Mouse (Mus musculus) liver, postnatal 0 days (tissue): ENCODE results near the gene Tfrc. TPM values are rescaled to one million over a fixed set of nuclear protein-coding genes. Genes with fewer than 3 reads are reported as not detected.
A peak's percentile ranks its signal among the peaks of the same experiment; 100 is the strongest.

Experiments used
- ATAC-seq: fragments of 200-750 bp; cut with Nextera tagmentation; 2 replicates; pipeline ENCODE4 v1.8.0; 2017; ENCODE audit warnings: mild to moderate bottlenecking, moderate library complexity
- DNase-seq: peaks from one replicate; pipeline ENCODE4 v3.0.0-alpha.2; 2016
- H3K27ac ChIP-seq: fragments of 300-500 bp; sonication (generic); 2 replicates; pipeline ENCODE4 v1.5.1; 2014; ENCODE audit warnings: antibody characterized with exemption, moderate library complexity, mild to moderate bottlenecking, low read depth
- H3K27me3 ChIP-seq: fragments of 300-500 bp; sonication (generic); 2 replicates; pipeline ENCODE4 v1.6.1; 2014; ENCODE audit warnings: low read length, control low read depth, mixed read lengths; ENCODE audit not compliant: insufficient read depth
- H3K36me3 ChIP-seq: fragments of 300-500 bp; sonication (generic); replicated peaks from 2 replicates; pipeline ENCODE4 v1.6.1; 2014; ENCODE audit warnings: mild to moderate bottlenecking, control low read depth, low read length, moderate library complexity, mixed read lengths; ENCODE audit not compliant: insufficient read depth
- H3K4me1 ChIP-seq: fragments of 300-500 bp; sonication (generic); 2 replicates; pipeline ENCODE4 v1.6.1; 2014; ENCODE audit warnings: antibody characterized with exemption, mild to moderate bottlenecking, control low read depth; ENCODE audit not compliant: insufficient read depth
- H3K4me2 ChIP-seq: fragments of 300-500 bp; sonication (generic); 2 replicates; pipeline ENCODE4 v1.6.1; 2014; ENCODE audit warnings: low read depth, mild to moderate bottlenecking, low read length, moderate library complexity, mixed read lengths
- H3K4me3 ChIP-seq: fragments of 300-500 bp; sonication (generic); 2 replicates; pipeline ENCODE4 v1.5.1; 2014; ENCODE audit warnings: low read depth, low read length
- H3K9ac ChIP-seq: fragments of 300-500 bp; sonication (generic); replicated peaks from 2 replicates; pipeline ENCODE4 v1.6.1; 2014; ENCODE audit warnings: mild to moderate bottlenecking, moderate library complexity
- H3K9me3 ChIP-seq: fragments of 300-500 bp; sonication (generic); 2 replicates; pipeline ENCODE4 v1.6.1; 2016; ENCODE audit warnings: mild to moderate bottlenecking, control low read depth, low read length, mixed read lengths
- CTCF ChIP-seq: sonication (generic); IDR thresholded peaks from 2 replicates; pipeline ENCODE4 v1.5.1; 2016; ENCODE audit warnings: antibody characterized with exemption, low read depth
- EP300 ChIP-seq: IDR thresholded peaks from 2 replicates; pipeline ENCODE4 v1.6.1; 2016; ENCODE audit warnings: antibody characterized with exemption, low read depth, mild to moderate bottlenecking
- WGBS: fragments of 180-500 bp; shearing (Covaris S2); extraction: QIAGEN DNeasy Blood & Tissue Kit; methylation state at CpG from one replicate; pipeline ENCODE4 v1.1.7; 2014; ENCODE audit not compliant: insufficient replicate concordance; 5-methylcytosine and 5-hydroxymethylcytosine counted together
- polyA plus RNA-seq: library from polyadenylated mRNA; unstranded; fragments of >200 nt; fragmentation: Nextera tagmentation; extraction: Ambion mirVana; gene quantifications from 2 replicates; pipeline ENCODE4 v1.2.1, GENCODE M21; 2015

The Tfrc gene
- polyA plus RNA-seq, 1 experiment from 2014 or later = 103 TPM

- TF ChIP-seq CTCF (no peak), EP300 (no peak)
- DNase-seq = peak; percentile 27
- Histone ChIP-seq H3K36me3 (no peaks in the 10 kb centered on the region), H3K9ac (no peak overlapping the region), H3K4me3 (no peak overlapping the region), H3K9me3 (no peaks in the 10 kb centered on the region), H3K27ac (no peak overlapping the region), H3K4me1 (peaks cover 18% of the 10 kb centered on the region), H3K4me2 (0 out of 2 replicates have a peak overlapping the region, but pooled peaks have one; percentile 6), H3K27me3 (no peaks in the 10 kb centered on the region)
- ATAC-seq = no peak
- WGBS = 53% methylated on average over 10 of the region's 10 CpGs
These were observed 13.4 kb upstream of the Tfrc start for GRCm38 (mm10) chr16:32595142-32595855.

DNA sequence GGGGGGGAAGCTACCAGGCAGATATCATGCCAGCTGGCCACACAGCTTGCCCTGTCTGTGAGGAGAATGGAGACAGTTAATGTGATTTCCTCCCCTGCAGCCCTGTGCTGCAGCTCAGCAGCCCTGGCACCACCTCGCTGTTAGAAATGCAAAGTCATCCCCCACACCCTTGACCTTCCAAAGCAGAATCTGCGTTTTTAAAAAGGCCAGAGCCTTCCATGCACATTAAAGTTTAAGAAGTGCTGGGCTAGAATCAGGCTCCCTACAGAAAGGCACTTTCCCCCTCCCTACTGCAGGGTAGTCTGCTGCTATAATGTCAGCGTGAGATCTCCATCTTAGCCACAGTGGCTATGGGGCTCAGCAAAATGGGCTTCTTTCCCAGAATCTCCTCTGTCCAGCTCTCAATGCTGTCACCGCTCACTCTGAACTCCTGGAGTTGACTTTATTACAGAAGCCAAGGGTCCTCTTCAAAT lies 10.8 kb upstream of the Tfrc start:
- Histone ChIP-seq H3K9ac (no peak overlapping the region), H3K4me1 (peaks cover 18% of the 10 kb centered on the region), H3K36me3 (no peaks in the 10 kb centered on the region), H3K9me3 (no peaks in the 10 kb centered on the region), H3K4me3 (no peak overlapping the region), H3K27me3 (no peaks in the 10 kb centered on the region), H3K4me2 (peak overlapping the region; percentile 45), H3K27ac (peak overlapping the region; percentile 68)
- 31% methylated on average over 4 of the region's 4 CpGs for WGBS
- ATAC-seq (peak; percentile 76), DNase-seq (peak; percentile 34)
- TF ChIP-seq CTCF (no peak), EP300 (no peak)

DNA sequence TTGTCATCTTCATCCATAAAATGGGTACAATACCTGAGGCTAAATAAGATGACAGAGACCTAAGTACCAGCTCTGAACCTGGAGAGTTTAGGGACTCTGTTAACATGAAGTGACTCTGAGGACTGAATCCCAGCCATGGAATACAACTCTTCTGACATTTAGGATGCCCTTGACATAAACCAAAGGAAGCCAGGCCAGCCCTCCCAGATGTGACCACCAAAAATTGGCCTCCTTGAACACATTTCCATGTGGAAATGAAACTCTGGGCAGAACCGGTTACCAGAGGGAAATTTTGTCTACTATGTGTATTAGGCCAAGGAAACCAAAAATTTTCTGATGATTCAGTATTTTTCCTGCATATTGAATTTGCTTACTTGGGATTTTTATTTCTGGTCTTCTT lies 9.6 kb upstream of the Tfrc start:
- 77% methylated on average over 1 of the region's 1 CpGs for WGBS
- Histone ChIP-seq H3K9ac (no peak overlapping the region), H3K36me3 (no peaks in the 10 kb centered on the region)

DNA sequence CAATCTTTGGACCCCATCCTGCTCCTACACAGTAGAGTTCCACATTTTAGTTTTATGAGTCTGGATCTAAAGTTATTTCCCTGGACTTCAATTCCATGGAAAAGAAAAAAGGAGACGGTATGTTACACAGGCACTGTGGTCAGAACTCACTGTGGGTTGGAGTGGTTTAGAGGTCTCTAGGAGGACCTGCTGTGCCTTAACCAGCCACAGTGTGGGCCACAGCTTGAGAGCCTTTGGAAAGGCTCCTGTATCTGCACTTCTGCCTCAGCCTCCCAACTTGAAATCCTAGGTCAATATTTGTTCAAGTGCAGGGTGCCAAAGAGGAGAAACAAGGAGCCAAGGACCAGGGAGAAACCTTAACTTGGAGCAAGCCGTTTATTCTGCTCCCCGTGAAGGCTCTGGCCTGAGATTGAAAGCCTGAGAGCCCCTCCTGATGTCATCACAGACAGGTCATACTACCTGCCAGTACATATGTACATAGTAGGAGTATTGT lies 6.5 kb upstream of the Tfrc start:
- Histone ChIP-seq H3K4me2 (no peak overlapping the region), H3K4me3 (no peak overlapping the region), H3K9ac (no peak overlapping the region), H3K27ac (no peak overlapping the region), H3K36me3 (no peaks in the 10 kb centered on the region), H3K27me3 (no peaks in the 10 kb centered on the region), H3K4me1 (peaks cover 5% of the 10 kb centered on the region), H3K9me3 (no peaks in the 10 kb centered on the region)
- DNase-seq = no peak
- no peak for ATAC-seq
- no peak for TF ChIP-seq CTCF
- WGBS = 79% methylated on average over 3 of the region's 3 CpGs

More for the DNA sequence above, 9.6 kb upstream of the Tfrc start:
- H3K27me3 ChIP-seq = no peaks in the 10 kb centered on the region
- no peak for ATAC-seq
- H3K4me1 ChIP-seq = peaks cover 15% of the 10 kb centered on the region
- H3K27ac ChIP-seq = no peak overlapping the region
- TF ChIP-seq EP300 (no peak), CTCF (no peak)
- no peak for DNase-seq
- H3K4me3 ChIP-seq = no peak overlapping the region
- H3K4me2 ChIP-seq = no peak overlapping the region
- H3K9me3 ChIP-seq = no peaks in the 10 kb centered on the region

GRCm38 (mm10) chr16:32607562-32608343 lies 967 bp upstream of the Tfrc start:
- Histone ChIP-seq H3K27ac (peak overlapping the region; percentile 93), H3K9me3 (no peaks in the 10 kb centered on the region), H3K9ac (peak overlapping the region; percentile 88), H3K4me1 (peaks cover 20% of the 10 kb centered on the region), H3K4me3 (peak overlapping the region; percentile 87; the same call in 1 of the 2 replicates), H3K4me2 (peak overlapping the region; percentile 75), H3K36me3 (peaks cover 5% of the 10 kb centered on the region), H3K27me3 (no peaks in the 10 kb centered on the region)
- DNase-seq (no peak), ATAC-seq (no peak)
- no peak for TF ChIP-seq CTCF
- no peak for TF ChIP-seq EP300
- 31% methylated on average over 7 of the region's 7 CpGs for WGBS

- 2% methylated on average over 8 of the region's 8 CpGs for WGBS
- Histone ChIP-seq H3K4me2 (peak overlapping the region; percentile 75), H3K27ac (peak overlapping the region; percentile 93), H3K9me3 (no peaks in the 10 kb centered on the region), H3K27me3 (no peaks in the 10 kb centered on the region), H3K9ac (peak overlapping the region; percentile 88), H3K4me3 (peak overlapping the region; percentile 87), H3K4me1 (peaks cover 24% of the 10 kb centered on the region), H3K36me3 (peaks cover 11% of the 10 kb centered on the region)
- no peak for TF ChIP-seq CTCF
- TF ChIP-seq EP300 = peak; percentile 81
- ATAC-seq (peak; percentile 24), DNase-seq (no peak)
These were observed 392 bp upstream of the Tfrc start for GRCm38 (mm10) chr16:32608344-32608711.
